Mouse (Mus musculus): ENCODE measurements around the gene Ccdc157.

Gene Ccdc157

GRCm38 (mm10) chr11:4098120-4098519, 62.0 kb downstream of the Ccdc157 start:
- DNase-seq, result no peak

- DNase-seq, result peak; percentile 12
These were observed 62.9 kb downstream of the Ccdc157 start for GRCm38 (mm10) chr11:4097091-4097621.

- DNase-seq, result peak; percentile 99
These were observed 63.8 kb downstream of the Ccdc157 start for GRCm38 (mm10) chr11:4096054-4096984.

- peak; percentile 81 for DNase-seq
These were observed 64.7 kb downstream of the Ccdc157 start, which contains the start of gene Mtfp1 for GRCm38 (mm10) chr11:4095171-4096053. Gene Mtfp1, minus strand, starts transcription at chr11:4095445.

GRCm38 (mm10) chr11:4094378-4095170, 65.5 kb downstream of the Ccdc157 start:
- peak; percentile 82 for DNase-seq

- DNase-seq, result no peak
These were observed 66.4 kb downstream of the Ccdc157 start for GRCm38 (mm10) chr11:4093459-4094377.

Data from embryo, embryonic 11 days (tissue).